Mouse (Mus musculus) MEL (cell line): ENCODE measurements around the gene Tmem115. TPM values are rescaled to one million over a fixed set of nuclear protein-coding genes. Genes with fewer than 3 reads are reported as not detected.

Experiments
- DNase-seq: peaks from one replicate; pipeline ENCODE4 v3.0.0; 2011; ENCODE audit warnings: low read depth, low spot score
- H3K27ac ChIP-seq: 2 replicates; pipeline ENCODE4 v1.5.1; 2012; ENCODE audit warnings: low read depth, mild to moderate bottlenecking, control low read depth, low read length, moderate library complexity; ENCODE audit not compliant: control insufficient read depth
- H3K27me3 ChIP-seq, 2 experiments: fragments of 150-350 bp in 1 of 2; sonication (generic) in 1 of 2; 2 replicates each; pipeline ENCODE4 v1.6.1; 2012; ENCODE audit warnings: low read length in 2 of 2, mild to moderate bottlenecking in 2 of 2, improper control_type of control experiment in 1 of 2, moderate library complexity in 1 of 2; ENCODE audit not compliant: insufficient read depth in 2 of 2, control insufficient read depth in 1 of 2
- H3K36me3 ChIP-seq, 2 experiments: 2 replicates each; pipeline ENCODE4 v1.6.1; 2012 to 2014; ENCODE audit warnings: low read length in 2 of 2, improper control_type of control experiment in 1 of 2, inconsistent platforms in 1 of 2, mild to moderate bottlenecking in 1 of 2; ENCODE audit not compliant: insufficient read depth in 2 of 2, control insufficient read depth in 1 of 2
- H3K4me1 ChIP-seq, 2 experiments: fragments of 150-350 bp in 1 of 2; sonication (generic) in 1 of 2; 2 replicates each; pipeline ENCODE4 v1.6.1; 2012; ENCODE audit warnings: low read length in 2 of 2, improper control_type of control experiment in 1 of 2, mild to moderate bottlenecking in 1 of 2; ENCODE audit not compliant: insufficient read depth in 2 of 2, control insufficient read depth in 1 of 2
- H3K4me3 ChIP-seq, 2 experiments: fragments of 150-350 bp in 1 of 2; sonication (generic) in 1 of 2; 2 replicates each; pipeline ENCODE4 v1.5.1; 2012; ENCODE audit warnings: low read depth in 2 of 2, low read length in 2 of 2, mild to moderate bottlenecking in 2 of 2, moderate library complexity in 2 of 2, control low read depth in 1 of 2, improper control_type of control experiment in 1 of 2; ENCODE audit not compliant: control insufficient read depth in 1 of 2, insufficient read depth in 1 of 2
- H3K79me2 ChIP-seq: 2 replicates; pipeline ENCODE4 v1.6.1; 2012; ENCODE audit warnings: mild to moderate bottlenecking, low read length, moderate library complexity; ENCODE audit not compliant: control insufficient read depth, poor library complexity, insufficient read depth
- H3K9ac ChIP-seq: 2 replicates; pipeline ENCODE4 v1.6.1; 2012; ENCODE audit warnings: low read depth, mild to moderate bottlenecking, control low read depth, low read length, moderate library complexity; ENCODE audit not compliant: control insufficient read depth, poor library complexity, severe bottlenecking
- H3K9me3 ChIP-seq: fragments of 150-350 bp; sonication (generic); replicated peaks from 2 replicates; pipeline ENCODE4 v1.6.1; 2012; ENCODE audit warnings: mild to moderate bottlenecking, low read length, improper control_type of control experiment, moderate library complexity; ENCODE audit not compliant: insufficient read depth
- GABPA ChIP-seq: IDR thresholded peaks from 2 replicates; pipeline ENCODE4 v1.6.1; 2012; ENCODE audit warnings: low read depth, mild to moderate bottlenecking, inconsistent platforms, low read length, improper control_type of control experiment, moderate library complexity
- HCFC1 ChIP-seq: IDR thresholded peaks from 2 replicates; pipeline ENCODE4 v1.6.1; 2012; ENCODE audit warnings: low read depth, mild to moderate bottlenecking, inconsistent platforms, low read length, improper control_type of control experiment, moderate library complexity
- JUND ChIP-seq: IDR thresholded peaks from 2 replicates; pipeline ENCODE4 v1.6.1; 2011; ENCODE audit warnings: low read depth, mild to moderate bottlenecking, improper control_type of control experiment, low read length
- KAT2A ChIP-seq: conservative IDR thresholded peaks from 2 replicates; pipeline ENCODE4 v1.6.1; 2012; ENCODE audit warnings: low read depth, low read length, improper control_type of control experiment, inconsistent platforms
- MXI1 ChIP-seq: IDR thresholded peaks from 2 replicates; pipeline ENCODE4 v1.6.1; 2011; ENCODE audit warnings: mild to moderate bottlenecking, low read depth, low read length, improper control_type of control experiment
- MYC ChIP-seq: IDR thresholded peaks from 2 replicates; pipeline ENCODE4 v1.6.1; 2011; ENCODE audit warnings: low read depth, mild to moderate bottlenecking, low read length, improper control_type of control experiment, moderate library complexity
- POLR2A ChIP-seq, 2 experiments: IDR thresholded peaks; 2 replicates each; pipeline ENCODE4 v1.6.1; 2011 to 2012; ENCODE audit warnings: low read length in 2 of 2, mild to moderate bottlenecking in 2 of 2, control low read depth in 1 of 2, improper control_type of control experiment in 1 of 2, low read depth in 1 of 2, moderate library complexity in 1 of 2; ENCODE audit not compliant: control insufficient read depth in 1 of 2, insufficient read depth in 1 of 2, poor library complexity in 1 of 2
- POLR2AphosphoS2 ChIP-seq: IDR thresholded peaks from 2 replicates; pipeline ENCODE4 v1.6.1; 2011; ENCODE audit warnings: low read length, improper control_type of control experiment
- SIN3A ChIP-seq: IDR thresholded peaks from 2 replicates; pipeline ENCODE4 v1.6.1; 2012; ENCODE audit warnings: low read length, improper control_type of control experiment, inconsistent platforms
- SMC3 ChIP-seq: IDR thresholded peaks from 2 replicates; pipeline ENCODE4 v1.6.1; 2011; ENCODE audit warnings: low read depth, low read length, improper control_type of control experiment
- UBTF ChIP-seq: IDR thresholded peaks from 2 replicates; pipeline ENCODE4 v1.6.1; 2012; ENCODE audit warnings: low read depth, mild to moderate bottlenecking, inconsistent platforms, low read length, improper control_type of control experiment, moderate library complexity, borderline replicate concordance; ENCODE audit not compliant: insufficient read depth
- USF1 ChIP-seq: IDR thresholded peaks from 2 replicates; pipeline ENCODE4 v1.6.1; 2014; ENCODE audit warnings: low read depth, mild to moderate bottlenecking, inconsistent platforms, low read length, improper control_type of control experiment, moderate library complexity
- ZC3H11A ChIP-seq: IDR thresholded peaks from 2 replicates; pipeline ENCODE4 v1.6.1; 2012; ENCODE audit warnings: low read depth, mild to moderate bottlenecking, inconsistent platforms, low read length, improper control_type of control experiment
- ZMIZ1 ChIP-seq: IDR thresholded peaks from 2 replicates; pipeline ENCODE4 v1.6.1; 2012; ENCODE audit warnings: low read depth, mild to moderate bottlenecking, inconsistent platforms, low read length, improper control_type of control experiment, moderate library complexity
- polyA plus RNA-seq, 2 experiments: library from polyadenylated mRNA; stranded (reverse) in 1 of 2; unstranded in 1 of 2; fragments of >175 nt in 1 of 2; fragments of >200 nt in 1 of 2; gene quantifications; 2 replicates each; pipeline versions ENCODE4 v1.2.1 to v1.2.4; 2012; ENCODE audit warnings: low replicate concordance in 2 of 2, low read depth in 1 of 2; ENCODE audit not compliant: insufficient read length in 2 of 2, insufficient read depth in 1 of 2, missing spikeins in 1 of 2
- total RNA-seq: library from RNA; depleted of rRNA; stranded (reverse); fragments of 300-350 nt; gene quantifications from 2 replicates; pipeline ENCODE4 v1.2.3, GENCODE M21; 2012

The Tmem115 gene
- total and polyA plus RNA-seq, 3 experiments, result 34.6 to 39.3 TPM; not detected in 1

DNA sequence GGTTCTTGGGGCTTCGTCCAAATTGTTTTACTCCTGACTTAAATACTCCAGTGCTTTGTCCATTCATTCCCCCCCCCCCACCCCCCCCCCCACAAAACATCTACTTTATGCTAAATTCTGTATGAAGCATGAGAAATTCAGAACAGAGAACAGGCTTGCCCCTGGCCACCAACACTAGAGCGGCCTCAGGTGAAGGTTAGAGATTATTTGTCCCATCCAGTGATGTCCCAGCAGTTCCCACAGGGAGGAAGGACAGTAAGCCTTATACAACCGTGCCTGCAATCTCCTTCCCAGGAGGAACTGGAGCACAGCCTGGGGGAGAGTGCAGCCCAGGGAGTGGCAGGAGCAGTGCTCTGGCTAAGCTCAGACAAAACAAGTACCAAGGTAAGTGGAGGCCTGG, 44.8 kb downstream of the Tmem115 start, which contains the start of gene Naa80:
Gene Naa80 (plus strand): TSS at position 301 of the 400 bp plus-strand sequence.
- TF ChIP-seq POLR2AphosphoS2 (no peak), MXI1 (no peak), GABPA (no peak), JUND (no peak), ZC3H11A (no peak), UBTF (no peak), KAT2A (no peak), SMC3 (no peak), ZMIZ1 (no peak), MYC (no peak), HCFC1 (no peak), POLR2A (IDR thresholded peaks at IDR 0.05; ENCODE audit: control insufficient read depth in 1 of 2, insufficient read depth in 1 of 2, low read depth in 1 of 2, low read length in 2 of 2, poor library complexity in 1 of 2) (no peak)
- Histone ChIP-seq H3K4me1 (peaks cover 2 to 32% of the 10 kb centered on the region in 2 experiments; a peak in 3 of 4 replicates), H3K27me3 (no peaks in the 10 kb centered on the region), H3K36me3 (peaks cover 0 to 10% of the 10 kb centered on the region in 2 experiments; a peak in 2 of 4 replicates), H3K9ac (no peak within 1 kb of the TSS), H3K9me3 (no peaks in the 10 kb centered on the region), H3K27ac (peak within 1 kb of the TSS; percentile 13), H3K79me2 (peaks cover 28% of the 10 kb centered on the region), H3K4me3 (no peak within 1 kb of the TSS; a peak in 1 of 4 replicates)
- DNase-seq, result no peak

DNA sequence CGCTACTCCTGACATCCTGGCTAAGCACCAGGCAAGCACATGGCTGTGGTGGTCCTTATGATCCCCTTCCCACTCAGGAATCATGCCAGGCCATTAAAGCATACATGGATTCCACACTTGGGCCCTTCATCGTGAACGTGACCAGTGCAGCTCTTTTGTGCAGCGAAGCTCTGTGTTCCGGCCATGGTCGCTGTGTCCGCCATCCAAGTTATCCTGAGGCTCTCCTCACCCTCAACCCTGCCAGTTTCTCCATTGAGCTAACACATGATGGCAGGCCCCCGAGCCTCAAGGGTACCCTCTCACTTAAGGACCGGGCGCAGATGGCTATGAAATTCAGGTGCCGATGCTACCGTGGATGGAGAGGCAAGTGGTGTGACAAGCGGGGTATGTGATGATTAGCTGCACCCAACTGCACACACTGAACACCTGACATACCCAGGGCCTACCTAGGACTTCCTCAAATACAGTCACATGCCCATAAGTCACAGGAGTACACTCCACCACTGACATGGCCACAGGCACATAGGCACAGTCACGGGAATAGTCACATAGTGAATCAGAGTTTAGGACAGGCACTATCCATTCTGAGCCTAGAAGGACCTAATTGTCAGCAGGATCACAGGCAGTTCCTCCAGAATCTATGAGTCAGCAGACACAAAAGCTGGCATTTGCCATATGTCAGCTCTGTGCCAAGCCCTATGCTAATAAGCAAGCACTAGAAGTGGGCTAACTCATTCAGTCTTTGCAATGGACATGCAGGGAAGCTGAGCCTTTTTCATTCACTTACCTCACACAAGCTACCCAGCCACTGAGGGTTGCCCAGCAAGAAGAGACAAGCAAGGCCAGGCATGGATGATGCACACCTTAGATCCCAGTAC, 45.5 kb downstream of the Tmem115 start:
- Histone ChIP-seq H3K9me3 (no peaks in the 10 kb centered on the region), H3K36me3 (peaks cover 0 to 10% of the 10 kb centered on the region in 2 experiments; a peak in 2 of 4 replicates), H3K27ac (peak overlapping the region; percentile 13), H3K9ac (no peak overlapping the region), H3K4me1 (peaks cover 2 to 32% of the 10 kb centered on the region in 2 experiments; a peak in 3 of 4 replicates), H3K79me2 (peaks cover 30% of the 10 kb centered on the region), H3K27me3 (no peaks in the 10 kb centered on the region), H3K4me3 (no peak overlapping the region; a peak in 1 of 4 replicates)
- TF ChIP-seq USF1 (peak; percentile 68), SIN3A (peak; percentile 43; the same call in 1 of the 2 replicates), GABPA (no peak)
- DNase-seq, result no peak
